Mouse (Mus musculus): Measurements from ENCODE around the gene Bcar1. TPM values are rescaled to one million over a fixed set of nuclear protein-coding genes. Genes with fewer than 3 reads are reported as not detected.

Bcar1 gene
- total RNA-seq, 2 experiments from 2014 or later = 50.6 to 51.7 TPM

GRCm38 (mm10) chr8:111770958-111771624 lies 27.5 kb upstream of the Bcar1 start:
- intact Hi-C loops (cut with DNase I) = no loop called here
- no peak for DNase-seq (ENCODE audit: low spot score in 2 of 2)

- peak; percentile 24 to 45 for DNase-seq (ENCODE audit: low spot score in 2 of 2)
- intact Hi-C loops (cut with DNase I) = no loop called here
These were observed 26.3 kb upstream of the Bcar1 start for GRCm38 (mm10) chr8:111769764-111770428.

- no peak for DNase-seq (ENCODE audit: low spot score in 2 of 2)
- intact Hi-C loops (cut with DNase I) = no loop called here
These were observed 25.7 kb upstream of the Bcar1 start for GRCm38 (mm10) chr8:111769296-111769695.

GRCm38 (mm10) chr8:111768651-111769050 lies 25.0 kb upstream of the Bcar1 start:
- DNase-seq (ENCODE audit: low spot score in 2 of 2) = no peak
- intact Hi-C loops (cut with DNase I) = no loop called here

- no peak for DNase-seq (ENCODE audit: low spot score in 2 of 2)
- intact Hi-C loops (cut with DNase I) = no loop called here
These were observed 22.0 kb upstream of the Bcar1 start for GRCm38 (mm10) chr8:111765616-111766015.

- intact Hi-C loops (cut with DNase I) = no loop called here
- no peak for DNase-seq (ENCODE audit: low spot score in 2 of 2)
These were observed 21.5 kb upstream of the Bcar1 start for GRCm38 (mm10) chr8:111765096-111765495.

- intact Hi-C loops (cut with DNase I) = no loop called here
- DNase-seq (ENCODE audit: low spot score in 2 of 2) = no peak
These were observed 17.1 kb upstream of the Bcar1 start for GRCm38 (mm10) chr8:111760708-111761107.

- DNase-seq (ENCODE audit: low spot score in 2 of 2) = no peak
- intact Hi-C loops (cut with DNase I) = no loop called here
These were observed 15.2 kb upstream of the Bcar1 start for GRCm38 (mm10) chr8:111758817-111759216.

- DNase-seq (ENCODE audit: low spot score in 2 of 2) = no peak
These were observed 14.0 kb upstream of the Bcar1 start for GRCm38 (mm10) chr8:111757599-111757998.

GRCm38 (mm10) chr8:111754736-111755135 lies 11.1 kb upstream of the Bcar1 start:
- no peak for DNase-seq (ENCODE audit: low spot score in 2 of 2)
- intact Hi-C loops (cut with DNase I) = no loop called here

More at GRCm38 (mm10) chr8:111757599-111757998, 14.0 kb upstream of the Bcar1 start:
- intact Hi-C loops (cut with DNase I) = no loop called here

- DNase-seq (ENCODE audit: low spot score in 2 of 2) = no peak
- intact Hi-C loops (cut with DNase I) = no loop called here
These were observed 10.5 kb upstream of the Bcar1 start for GRCm38 (mm10) chr8:111754088-111754487.

GRCm38 (mm10) chr8:111748766-111749165 lies 5.2 kb upstream of the Bcar1 start:
- DNase-seq (ENCODE audit: low spot score in 2 of 2) = no peak
- intact Hi-C loops (cut with DNase I) = no loop called here

GRCm38 (mm10) chr8:111747866-111748649 lies 4.4 kb upstream of the Bcar1 start:
- no peak for DNase-seq (ENCODE audit: low spot score in 2 of 2)
- intact Hi-C loops (cut with DNase I) = no loop called here

GRCm38 (mm10) chr8:111746582-111747465 lies 3.2 kb upstream of the Bcar1 start:
- DNase-seq (ENCODE audit: low spot score in 2 of 2) = no peak
- intact Hi-C loops (cut with DNase I) = no loop called here

- intact Hi-C loops (cut with DNase I) = no loop called here
- peak; percentile 60 to 70 for DNase-seq (ENCODE audit: low spot score in 2 of 2)
These were observed 2.2 kb upstream of the Bcar1 start for GRCm38 (mm10) chr8:111745591-111746418.

GRCm38 (mm10) chr8:111745086-111745485 lies 1.5 kb upstream of the Bcar1 start:
- intact Hi-C loops (cut with DNase I) = no loop called here

GRCm38 (mm10) chr8:111743101-111743791 lies 363 bp downstream of the Bcar1 start:
- DNase-seq (ENCODE audit: low spot score in 2 of 2) = no peak
- intact Hi-C loops (cut with DNase I) = no loop called here

More at GRCm38 (mm10) chr8:111745086-111745485, 1.5 kb upstream of the Bcar1 start:
- no peak for DNase-seq (ENCODE audit: low spot score in 2 of 2)
